Mouse (Mus musculus): ENCODE results near the gene Atp8b4. TPM values are rescaled to one million over a fixed set of nuclear protein-coding genes. Genes with fewer than 3 reads are reported as not detected.
"Not testable (repeated sequence)": the region's sequence is repeated elsewhere in the genome, so short reads cannot be mapped to it uniquely, and the experiment has no call there.

The Atp8b4 gene
- total RNA-seq, 2 experiments from 2014 or later: 0.09 TPM; not detected in 1

DNA sequence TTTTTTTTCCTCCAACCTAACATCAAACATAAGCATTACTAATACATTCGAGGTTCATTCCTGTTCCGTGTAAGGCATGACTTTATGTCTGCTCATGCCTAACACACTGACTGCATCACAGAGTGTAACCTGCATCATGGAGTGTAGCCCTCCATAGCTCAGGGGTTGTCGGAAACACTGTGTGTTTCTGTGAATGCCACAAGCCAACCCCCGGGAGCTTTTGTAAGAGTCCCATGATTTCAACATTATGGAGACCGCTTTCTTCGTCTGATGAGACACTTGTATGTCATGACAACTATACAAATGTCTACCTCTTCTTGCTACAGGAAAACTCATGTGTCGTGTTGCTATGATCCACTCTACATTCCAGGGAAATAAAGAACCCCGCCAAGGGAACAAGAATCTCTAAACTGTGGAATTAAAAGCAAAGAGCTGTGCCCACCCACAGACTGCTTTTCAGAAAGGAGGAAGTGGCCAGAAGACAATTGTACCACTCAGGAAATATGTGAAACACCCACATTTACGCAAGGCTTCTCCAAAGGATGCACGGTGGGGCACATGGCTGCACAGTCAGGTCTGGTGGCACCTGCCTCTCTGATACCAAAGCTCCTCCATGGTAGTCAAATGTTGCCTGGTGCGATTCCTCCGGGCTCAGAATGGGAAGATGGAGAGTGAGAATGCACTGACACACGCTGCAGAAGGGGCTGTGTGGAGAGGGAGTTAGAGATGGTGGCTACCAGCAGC, 33.9 kb downstream of the Atp8b4 start:
- no peak for DNase-seq (ENCODE audit: extremely low spot score in 1 of 2, low spot score in 2 of 2)
- intact Hi-C loops (cut with DNase I): no loop called here
- Histone ChIP-seq H3K4me3 (no peak overlapping the region), H3K27ac (no peak overlapping the region)
- TF ChIP-seq CTCF (IDR thresholded peaks at IDR 0.05): no peak

DNA sequence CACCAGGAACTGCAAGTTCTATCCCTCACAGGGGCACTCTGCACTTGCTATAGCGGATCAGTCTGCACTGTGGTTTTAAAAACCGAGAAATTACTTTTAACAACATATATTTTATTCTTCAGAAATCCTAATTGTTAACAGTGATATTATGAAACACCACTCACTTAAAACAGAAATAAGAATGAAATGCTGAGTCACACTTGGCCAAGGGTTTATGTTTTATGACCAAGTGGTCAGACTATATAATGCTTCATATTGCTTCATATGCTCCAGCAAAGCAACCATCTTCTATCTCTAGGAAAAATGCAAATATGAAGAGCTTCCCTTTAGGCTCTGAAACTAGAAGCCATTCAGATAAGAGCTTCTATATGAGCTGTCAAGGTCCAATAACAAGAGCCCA, 41.8 kb downstream of the Atp8b4 start:
- intact Hi-C loops (cut with DNase I): no loop called here
- no peak for TF ChIP-seq CTCF (IDR thresholded peaks at IDR 0.05)
- DNase-seq (ENCODE audit: extremely low spot score in 1 of 2, low spot score in 2 of 2): no peak
- Histone ChIP-seq H3K4me3 (no peak overlapping the region), H3K27ac (no peak overlapping the region)

DNA sequence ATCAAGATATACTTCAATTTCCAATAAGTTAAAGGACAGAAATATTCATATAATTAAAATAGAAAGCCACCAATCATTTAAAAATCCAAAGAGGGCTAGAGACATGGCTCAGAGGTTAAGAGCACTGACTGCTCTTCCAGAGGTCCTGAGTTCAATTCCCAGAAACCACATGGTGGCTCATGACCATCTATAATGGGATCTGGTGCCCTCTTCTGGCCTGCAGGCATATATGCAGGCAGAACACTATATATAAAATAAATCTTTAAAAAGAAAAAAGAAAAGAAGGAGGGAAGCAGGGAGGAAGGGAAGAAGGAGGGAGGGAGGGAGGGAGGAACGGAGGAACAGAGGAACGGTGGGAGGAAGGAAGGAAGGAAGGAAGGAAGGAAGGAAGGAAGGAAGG, 42.7 kb downstream of the Atp8b4 start:
- TF ChIP-seq CTCF (IDR thresholded peaks at IDR 0.05): peak; percentile 40
- intact Hi-C loops (cut with DNase I); H3K27ac ChIP-seq; H3K4me3 ChIP-seq; DNase-seq (ENCODE audit: extremely low spot score in 1 of 2, low spot score in 2 of 2): not testable (repeated sequence)

DNA sequence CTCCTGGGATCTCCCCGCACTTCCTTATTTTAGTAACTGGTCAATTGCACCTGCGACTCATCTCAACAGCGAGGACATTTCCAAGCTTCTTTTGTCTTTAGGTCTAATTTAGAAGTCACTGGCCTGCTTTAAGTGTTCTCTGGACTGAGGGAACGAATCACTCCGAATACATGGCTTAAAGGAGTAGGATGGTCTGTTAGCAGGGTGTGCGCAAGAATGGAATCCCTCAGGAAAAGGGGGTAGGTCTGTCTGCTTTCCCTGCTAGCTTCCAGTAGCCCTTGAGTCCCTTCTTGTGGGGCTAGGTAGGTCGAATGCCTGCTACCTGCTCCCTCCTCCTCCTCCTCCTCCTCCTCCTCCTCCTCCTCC, 49.6 kb downstream of the Atp8b4 start:
- H3K27ac ChIP-seq: no peak overlapping the region
- TF ChIP-seq CTCF (IDR thresholded peaks at IDR 0.05): no peak
- DNase-seq (ENCODE audit: extremely low spot score in 1 of 2, low spot score in 2 of 2): no peak
- intact Hi-C loops (cut with DNase I): no loop called here
- no peak overlapping the region for H3K4me3 ChIP-seq

DNA sequence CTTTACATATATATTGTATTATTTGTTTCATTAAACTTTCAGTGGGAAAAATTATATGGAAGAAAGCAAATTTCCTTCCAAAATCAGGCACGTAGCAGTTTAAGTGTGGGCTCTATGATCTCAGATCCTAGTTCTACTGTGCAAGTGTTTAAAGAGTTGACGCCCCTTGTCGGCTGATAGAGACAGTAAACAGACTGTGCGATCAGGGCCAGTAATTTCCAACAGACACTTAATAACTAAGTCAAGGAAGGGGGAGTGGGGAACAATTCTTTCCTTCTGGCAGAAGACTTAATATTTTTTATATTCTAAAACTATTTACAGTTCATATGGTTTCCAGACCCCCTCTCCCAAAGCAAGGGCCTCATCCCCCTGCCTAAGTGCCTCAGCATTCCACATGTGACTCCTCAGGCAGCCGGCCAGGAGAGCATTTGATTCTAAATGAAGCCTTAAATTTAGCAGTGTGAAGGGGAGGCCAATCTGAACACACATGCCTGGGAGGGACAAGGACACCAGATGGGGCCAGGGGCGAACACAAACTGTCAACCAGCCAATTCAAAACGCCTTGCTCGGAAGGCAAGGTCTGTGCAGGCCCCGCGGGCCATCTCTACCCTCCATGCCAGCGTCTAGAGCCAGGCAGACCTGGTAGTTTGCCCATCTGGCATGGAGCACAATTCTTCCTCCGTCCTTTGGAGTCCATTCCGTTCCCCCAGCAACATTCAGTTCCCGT, 50.1 kb downstream of the Atp8b4 start:
- intact Hi-C loops (cut with DNase I): no loop called here
- DNase-seq (ENCODE audit: extremely low spot score in 1 of 2, low spot score in 2 of 2): peak in 1 of 2 experiments; percentile 24
- H3K27ac ChIP-seq: no peak overlapping the region
- no peak overlapping the region for H3K4me3 ChIP-seq
- TF ChIP-seq CTCF (IDR thresholded peaks at IDR 0.05): no peak

DNA sequence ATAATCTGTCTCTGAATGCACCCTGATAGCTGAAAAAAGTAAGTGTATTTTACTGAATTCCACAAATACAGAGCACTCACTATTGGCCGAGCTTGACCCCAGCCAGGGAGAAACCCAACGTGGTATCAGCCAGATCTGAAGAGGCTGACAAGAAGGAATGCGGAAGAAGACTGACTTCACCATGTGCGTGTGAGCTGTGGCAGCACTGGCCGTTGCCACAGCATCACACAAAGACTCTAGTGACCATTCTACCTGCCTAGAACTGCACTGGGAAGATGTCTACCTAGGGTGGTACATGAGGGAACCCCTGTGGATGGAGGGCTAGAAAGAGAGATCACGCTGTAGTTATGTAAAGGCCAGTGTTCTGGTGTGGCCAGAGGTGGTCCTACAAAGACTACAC, 55.4 kb downstream of the Atp8b4 start:
- TF ChIP-seq CTCF (IDR thresholded peaks at IDR 0.05): no peak

DNA sequence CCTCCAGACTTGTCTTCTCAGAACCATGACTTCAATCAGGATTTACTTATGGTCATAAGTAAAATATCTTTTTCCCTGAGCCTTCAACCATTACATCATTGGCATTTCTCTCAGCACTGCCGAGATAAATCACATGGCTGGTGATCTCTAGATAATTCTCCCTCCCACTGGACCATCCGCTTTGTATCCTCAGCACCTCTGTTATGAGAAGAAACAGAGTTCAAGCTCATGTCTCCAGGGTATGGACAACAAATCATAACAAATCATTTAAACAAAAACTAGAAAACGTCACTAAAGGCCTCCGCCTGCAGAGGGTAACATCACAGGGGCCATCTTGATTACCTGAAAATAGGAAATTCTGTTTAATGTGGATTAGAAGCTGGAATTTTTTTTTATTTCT, 58.9 kb downstream of the Atp8b4 start:
- TF ChIP-seq CTCF (IDR thresholded peaks at IDR 0.05): no peak
- no peak for DNase-seq (ENCODE audit: extremely low spot score in 1 of 2, low spot score in 2 of 2)
- Histone ChIP-seq H3K4me3 (no peak overlapping the region), H3K27ac (no peak overlapping the region)
- intact Hi-C loops (cut with DNase I): no loop called here

More for the DNA sequence above, 55.4 kb downstream of the Atp8b4 start:
- intact Hi-C loops (cut with DNase I): no loop called here
- Histone ChIP-seq H3K4me3 (no peak overlapping the region), H3K27ac (no peak overlapping the region)
- DNase-seq (ENCODE audit: extremely low spot score in 1 of 2, low spot score in 2 of 2): no peak

DNA sequence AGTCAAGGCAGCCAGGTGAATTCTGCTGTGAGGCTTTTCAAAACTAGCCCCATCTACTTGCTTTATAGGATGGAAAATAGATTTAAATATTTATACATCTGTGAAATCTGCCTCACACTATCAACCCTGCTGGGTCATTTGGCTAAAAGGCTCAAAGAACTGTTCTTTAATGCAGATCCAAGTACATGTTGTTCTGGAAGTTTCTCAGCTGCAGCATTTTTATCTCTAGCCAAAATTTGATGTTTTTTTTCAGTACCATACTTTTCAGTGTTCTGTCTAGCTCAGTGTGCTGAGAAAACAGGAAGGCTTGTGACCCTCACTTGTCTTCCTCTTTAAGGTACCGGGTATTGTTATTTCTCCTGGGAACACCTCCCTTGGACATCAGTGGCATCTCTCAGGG, 65.8 kb downstream of the Atp8b4 start:
- TF ChIP-seq CTCF (IDR thresholded peaks at IDR 0.05): no peak
- Histone ChIP-seq H3K4me3 (no peak overlapping the region), H3K27ac (no peak overlapping the region)
- no peak for DNase-seq (ENCODE audit: extremely low spot score in 1 of 2, low spot score in 2 of 2)
- intact Hi-C loops (cut with DNase I): no loop called here

DNA sequence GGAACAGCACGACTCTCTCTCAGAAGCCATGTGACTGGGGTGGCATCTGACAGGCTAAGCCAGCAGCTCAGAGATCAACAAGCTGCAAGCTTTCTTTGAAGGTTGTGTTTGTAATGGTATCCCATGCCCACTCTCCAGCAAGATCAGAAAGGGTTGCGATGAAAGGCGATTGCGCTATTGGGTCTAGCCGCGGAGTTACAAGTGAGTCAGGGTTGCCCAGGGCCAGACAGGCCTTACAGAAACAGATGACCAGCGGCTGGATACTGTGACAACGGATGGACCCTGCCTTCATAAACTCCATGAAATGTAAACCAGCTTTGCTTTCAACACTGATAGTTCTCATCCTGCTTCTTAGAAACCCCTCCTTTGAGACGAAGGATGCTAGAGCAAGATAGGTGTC, 66.2 kb downstream of the Atp8b4 start:
- TF ChIP-seq CTCF (IDR thresholded peaks at IDR 0.05): no peak
- Histone ChIP-seq H3K27ac (no peak overlapping the region), H3K4me3 (no peak overlapping the region)
- no peak for DNase-seq (ENCODE audit: extremely low spot score in 1 of 2, low spot score in 2 of 2)
- intact Hi-C loops (cut with DNase I): no loop called here

DNA sequence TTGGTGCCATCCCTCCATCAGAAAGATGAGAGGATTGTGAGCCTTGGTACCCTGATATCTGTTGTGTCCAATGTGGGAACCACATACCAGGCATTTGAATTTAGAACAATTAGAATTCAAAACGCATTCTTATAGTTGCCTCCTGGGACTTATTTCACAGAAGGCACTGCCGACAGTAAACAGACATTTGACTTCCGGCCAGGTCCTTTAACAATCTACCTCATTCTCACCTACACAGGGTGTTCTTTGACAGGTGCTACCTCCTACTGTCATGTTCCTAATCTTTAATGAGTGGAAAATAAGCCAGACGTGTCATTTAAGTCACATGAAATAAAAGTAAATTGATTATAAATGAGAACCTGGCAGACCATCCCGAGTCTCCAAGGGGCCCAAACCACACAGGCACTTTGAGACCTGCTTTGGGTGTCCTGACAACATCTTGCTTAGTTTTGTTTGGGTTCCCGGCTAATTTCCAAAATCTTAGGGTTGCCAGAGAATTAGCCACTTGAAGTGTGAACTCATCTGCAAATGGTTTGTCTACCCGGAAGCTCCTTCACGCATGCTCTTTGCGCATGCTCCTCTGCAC, 67.9 kb downstream of the Atp8b4 start:
- no peak for DNase-seq (ENCODE audit: extremely low spot score in 1 of 2, low spot score in 2 of 2)
- TF ChIP-seq CTCF (IDR thresholded peaks at IDR 0.05): no peak
- Histone ChIP-seq H3K4me3 (no peak overlapping the region), H3K27ac (no peak overlapping the region)
- intact Hi-C loops (cut with DNase I): no loop called here

DNA sequence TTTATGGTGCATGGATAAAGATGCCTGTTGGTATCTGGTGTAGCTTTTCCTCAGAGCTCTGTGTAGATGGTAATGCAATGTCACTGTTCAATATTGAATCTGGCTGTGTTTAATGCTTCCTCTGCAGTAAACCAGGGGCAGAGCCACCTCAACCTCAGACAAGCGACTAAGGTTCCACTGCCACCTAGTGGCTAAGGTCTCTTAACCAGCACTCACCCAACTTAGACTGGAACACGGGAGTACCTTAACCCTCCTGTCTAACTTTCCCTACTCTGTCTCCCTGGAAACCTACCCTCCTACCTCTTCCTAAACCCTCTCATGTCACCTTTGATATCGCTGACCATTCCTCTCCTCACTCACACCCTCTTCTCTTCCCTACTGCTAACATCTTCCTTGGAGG, 71.2 kb downstream of the Atp8b4 start:
- peak; percentile 78 for TF ChIP-seq CTCF (IDR thresholded peaks at IDR 0.05)
- H3K27ac ChIP-seq: no peak overlapping the region
- DNase-seq (ENCODE audit: extremely low spot score in 1 of 2, low spot score in 2 of 2): peak; percentile 22 to 41
- intact Hi-C loops (cut with DNase I): loop anchor here (10.0 kb wide), 1 partner anchor 534 kb away; no protein-coding TSS in a partner anchor
- H3K4me3 ChIP-seq: no peak overlapping the region

DNA sequence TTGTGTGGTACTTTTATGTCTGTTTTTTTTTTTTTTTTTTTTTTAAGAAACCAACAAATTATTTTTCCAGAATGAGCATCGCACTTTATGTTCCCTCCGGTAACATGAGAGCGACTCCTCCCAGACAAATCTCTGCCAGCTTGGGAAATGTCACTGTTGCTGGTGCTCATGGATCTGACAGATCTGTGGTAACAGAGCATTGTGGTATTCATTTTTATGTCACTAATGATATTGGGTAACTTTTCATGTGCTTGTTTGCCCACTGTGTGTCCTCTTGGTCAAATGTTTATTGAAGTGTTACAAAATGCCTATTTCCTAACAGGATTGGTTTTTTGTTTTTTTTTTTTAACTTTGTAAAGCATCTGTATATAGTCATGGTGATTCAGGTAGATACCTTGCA, 75.3 kb downstream of the Atp8b4 start:
- intact Hi-C loops (cut with DNase I): loop anchor here (10.0 kb wide), 1 partner anchor 530 kb away; no protein-coding TSS in a partner anchor
- Histone ChIP-seq H3K27ac (no peak overlapping the region), H3K4me3 (no peak overlapping the region)
- TF ChIP-seq CTCF (IDR thresholded peaks at IDR 0.05): no peak
- DNase-seq (ENCODE audit: extremely low spot score in 1 of 2, low spot score in 2 of 2): no peak

All from left cerebral cortex, adult 2 months (tissue).